Mouse (Mus musculus): ENCODE data around the gene Il4ra.

The Il4ra gene

GRCm38 (mm10) chr7:125550881-125551381 lies 989 bp upstream of the Il4ra start:
- DNase-seq: no peak

- DNase-seq: no peak
Observed at GRCm38 (mm10) chr7:125552851-125553555, 1.1 kb downstream of the Il4ra start.

- DNase-seq: no peak
Observed at GRCm38 (mm10) chr7:125553653-125554428, 1.9 kb downstream of the Il4ra start.

- DNase-seq: no peak
Observed at GRCm38 (mm10) chr7:125554456-125555114, 2.7 kb downstream of the Il4ra start.

GRCm38 (mm10) chr7:125555351-125555872 lies 3.5 kb downstream of the Il4ra start:
- DNase-seq: no peak

GRCm38 (mm10) chr7:125556096-125556495 lies 4.2 kb downstream of the Il4ra start:
- no peak for DNase-seq

- no peak for DNase-seq
Observed at GRCm38 (mm10) chr7:125556865-125557264, 4.9 kb downstream of the Il4ra start.

GRCm38 (mm10) chr7:125558401-125558945 lies 6.6 kb downstream of the Il4ra start:
- DNase-seq: no peak

- no peak for DNase-seq
Observed at GRCm38 (mm10) chr7:125558997-125559396, 7.1 kb downstream of the Il4ra start.

GRCm38 (mm10) chr7:125559537-125559936 lies 7.6 kb downstream of the Il4ra start:
- DNase-seq: no peak

- no peak for DNase-seq
Observed at GRCm38 (mm10) chr7:125560146-125560785, 8.3 kb downstream of the Il4ra start.

GRCm38 (mm10) chr7:125561085-125561690 lies 9.3 kb downstream of the Il4ra start:
- DNase-seq: peak; percentile 54

- DNase-seq: no peak
Observed at GRCm38 (mm10) chr7:125562413-125562812, 10.5 kb downstream of the Il4ra start.

- DNase-seq: no peak
Observed at GRCm38 (mm10) chr7:125563093-125563492, 11.2 kb downstream of the Il4ra start.

GRCm38 (mm10) chr7:125564316-125565024 lies 12.6 kb downstream of the Il4ra start:
- no peak for DNase-seq

GRCm38 (mm10) chr7:125565516-125566285 lies 13.8 kb downstream of the Il4ra start:
- DNase-seq: no peak

- no peak for DNase-seq
Observed at GRCm38 (mm10) chr7:125566420-125566819, 14.5 kb downstream of the Il4ra start.

GRCm38 (mm10) chr7:125568888-125569287 lies 17.0 kb downstream of the Il4ra start:
- DNase-seq: no peak

- no peak for DNase-seq
Observed at GRCm38 (mm10) chr7:125571891-125572290, 20.0 kb downstream of the Il4ra start.

- no peak for DNase-seq
Observed at GRCm38 (mm10) chr7:125572737-125573136, 20.8 kb downstream of the Il4ra start.

- no peak for DNase-seq
Observed at GRCm38 (mm10) chr7:125573849-125574248, 21.9 kb downstream of the Il4ra start.

All from right cerebral cortex, postnatal 4 days (tissue).